Mouse (Mus musculus) neural tube, embryonic 12.5 days (tissue): ENCODE data around the gene Xdh. TPM values are rescaled to one million over a fixed set of nuclear protein-coding genes. Genes with fewer than 3 reads are reported as not detected.
"Not testable (repeated sequence)": the region's sequence is repeated elsewhere in the genome, so short reads cannot be mapped to it uniquely, and the experiment has no call there.

Experiments
- ATAC-seq: fragments of 200-750 bp; cut with Nextera tagmentation; 2 replicates; pipeline ENCODE4 v1.8.0; 2017; ENCODE audit warnings: low read depth, mild to moderate bottlenecking, moderate TSS enrichment, moderate library complexity; ENCODE audit not compliant: low FRiP score
- H3K27ac ChIP-seq: fragments of 300-500 bp; sonication (generic); 2 replicates; pipeline ENCODE4 v1.5.1; 2016
- H3K27me3 ChIP-seq: fragments of 300-500 bp; sonication (generic); replicated peaks from 2 replicates; pipeline ENCODE4 v1.6.1; 2016; ENCODE audit warnings: mild to moderate bottlenecking
- H3K36me3 ChIP-seq: fragments of 300-500 bp; sonication (generic); 2 replicates; pipeline ENCODE4 v1.6.1; 2016; ENCODE audit warnings: mild to moderate bottlenecking
- H3K4me1 ChIP-seq: fragments of 300-500 bp; sonication (generic); 2 replicates; pipeline ENCODE4 v1.6.1; 2016
- H3K4me2 ChIP-seq: fragments of 300-500 bp; sonication (generic); replicated peaks from 2 replicates; pipeline ENCODE4 v1.6.1; 2016; ENCODE audit warnings: mild to moderate bottlenecking
- H3K4me3 ChIP-seq: fragments of 300-500 bp; sonication (generic); 2 replicates; pipeline ENCODE4 v1.5.1; 2016
- H3K9ac ChIP-seq: fragments of 300-500 bp; sonication (generic); 2 replicates; pipeline ENCODE4 v1.6.1; 2016; ENCODE audit warnings: mild to moderate bottlenecking
- H3K9me3 ChIP-seq: fragments of 300-500 bp; sonication (generic); 2 replicates; pipeline ENCODE4 v1.6.1; 2016; ENCODE audit warnings: mild to moderate bottlenecking
- WGBS: fragments of 180-500 bp; shearing (Covaris S2); methylation state at CpG from one replicate; pipeline ENCODE4 v1.1.7; 2016; 5-methylcytosine and 5-hydroxymethylcytosine counted together
- polyA plus RNA-seq: library from polyadenylated mRNA; unstranded; fragments of >200 nt; fragmentation: Nextera tagmentation; extraction: Ambion mirVana; gene quantifications from 2 replicates; pipeline ENCODE4 v1.2.1, GENCODE M21; 2016

Gene Xdh
- polyA plus RNA-seq, 1 experiment from 2014 or later = 0.56 TPM

DNA sequence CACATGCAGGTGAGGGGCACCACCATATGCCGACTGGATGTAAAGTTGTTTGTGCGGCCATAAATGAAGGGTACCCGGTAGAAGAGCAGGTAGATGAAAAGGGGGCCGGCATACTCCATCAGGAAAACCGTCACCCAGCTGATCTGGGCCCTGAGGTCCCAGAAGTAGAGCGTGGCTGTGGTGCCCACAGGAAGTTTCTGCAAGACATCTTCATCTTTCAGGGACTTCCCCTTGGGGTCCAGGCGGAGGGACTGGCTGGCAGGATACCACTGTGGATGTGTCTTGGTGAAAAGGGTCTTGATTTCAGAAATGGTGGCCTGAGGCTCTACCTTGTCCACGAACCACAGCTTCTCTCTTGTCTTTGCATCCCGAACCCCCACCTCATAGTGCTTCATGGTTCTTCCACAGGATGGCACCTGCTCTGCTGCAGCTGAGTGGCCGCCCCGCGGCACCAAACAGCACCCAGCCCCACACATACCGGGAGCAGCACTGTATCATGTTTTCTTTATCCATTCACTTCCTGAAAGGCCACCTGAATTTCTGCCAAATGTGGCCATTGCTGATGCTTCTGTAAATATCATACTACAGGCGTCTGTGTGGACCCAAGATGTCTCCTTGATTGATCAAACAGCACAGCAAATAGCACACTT is 78.9 kb downstream of the Xdh start:
- no peaks in the 10 kb centered on the region for H3K27me3 ChIP-seq
- H3K4me2 ChIP-seq = no peak overlapping the region
- no peak for ATAC-seq
- no peak overlapping the region for H3K9ac ChIP-seq
- WGBS = 92% methylated on average over 14 of the region's 14 CpGs
- no peaks in the 10 kb centered on the region for H3K4me1 ChIP-seq
- no peak overlapping the region for H3K4me3 ChIP-seq
- no peak overlapping the region for H3K27ac ChIP-seq
- no peaks in the 10 kb centered on the region for H3K36me3 ChIP-seq
- H3K9me3 ChIP-seq = no peaks in the 10 kb centered on the region

DNA sequence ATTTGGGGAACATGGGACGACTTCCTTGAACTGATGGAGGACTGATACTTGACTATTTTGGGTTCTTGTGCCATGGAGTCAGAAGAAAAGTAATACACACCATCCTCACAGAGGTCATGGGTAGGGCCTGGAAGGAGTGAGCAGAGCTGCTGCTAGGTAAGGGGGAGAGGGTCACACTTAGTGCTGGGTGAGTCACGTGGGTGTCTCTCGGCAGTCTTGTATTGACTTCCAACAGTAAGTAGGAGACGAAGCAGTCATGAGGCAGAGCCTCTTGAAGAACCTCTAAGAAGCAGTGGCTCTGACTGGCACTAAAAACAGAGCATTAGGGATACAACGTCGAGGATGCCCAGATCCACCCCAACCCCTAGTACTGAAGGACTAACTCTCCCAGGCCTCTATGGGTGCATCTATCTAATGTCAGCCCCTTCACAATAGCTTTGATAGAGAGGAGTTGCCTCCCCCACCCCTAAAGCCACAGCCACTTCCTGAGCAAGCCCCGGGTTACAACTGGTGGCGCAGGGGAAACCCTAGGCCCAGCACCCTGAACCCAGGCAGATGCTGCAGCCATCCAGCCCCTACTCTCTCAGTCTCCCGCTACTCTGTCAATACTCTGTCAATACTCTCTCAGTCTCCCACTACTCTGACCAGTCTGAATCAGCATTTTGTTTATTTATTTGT is 80.8 kb downstream of the Xdh start:
- Histone ChIP-seq H3K4me2 (no peak overlapping the region), H3K4me1 (no peaks in the 10 kb centered on the region), H3K9me3 (no peaks in the 10 kb centered on the region), H3K9ac (no peak overlapping the region), H3K4me3 (no peak overlapping the region), H3K27me3 (no peaks in the 10 kb centered on the region), H3K36me3 (no peaks in the 10 kb centered on the region), H3K27ac (no peak overlapping the region)
- ATAC-seq = no peak
- 93% methylated on average over 9 of the region's 9 CpGs for WGBS

GRCm38 (mm10) chr17:73853717-73854116 is 96.3 kb downstream of the Xdh start:
- no peaks in the 10 kb centered on the region for H3K27me3 ChIP-seq
- no peaks in the 10 kb centered on the region for H3K4me1 ChIP-seq
- H3K4me2 ChIP-seq = no peak overlapping the region
- H3K9me3 ChIP-seq = no peaks in the 10 kb centered on the region
- H3K4me3 ChIP-seq = no peak overlapping the region
- H3K27ac ChIP-seq = no peak overlapping the region
- H3K9ac ChIP-seq = no peak overlapping the region
- no peaks in the 10 kb centered on the region for H3K36me3 ChIP-seq
- ATAC-seq = no peak
- 76% methylated on average over 4 of the region's 4 CpGs for WGBS

- Histone ChIP-seq H3K4me1 (no peaks in the 10 kb centered on the region), H3K4me2 (no peak overlapping the region), H3K4me3 (no peak overlapping the region), H3K27ac (no peak overlapping the region), H3K27me3 (no peaks in the 10 kb centered on the region), H3K9ac (no peak overlapping the region), H3K36me3 (no peaks in the 10 kb centered on the region), H3K9me3 (no peaks in the 10 kb centered on the region)
- 88% methylated on average over 11 of the region's 11 CpGs for WGBS
- ATAC-seq = no peak
These were observed 97.0 kb downstream of the Xdh start for GRCm38 (mm10) chr17:73853041-73853440.

GRCm38 (mm10) chr17:73847399-73847798 is 102.6 kb downstream of the Xdh start:
- no peak for ATAC-seq
- WGBS = 85% methylated on average over 1 of the region's 1 CpGs

GRCm38 (mm10) chr17:73845632-73846031 is 104.4 kb downstream of the Xdh start:
- 79% methylated on average over 3 of the region's 3 CpGs for WGBS
- H3K4me3 ChIP-seq = no peak overlapping the region

More at GRCm38 (mm10) chr17:73847399-73847798, 102.6 kb downstream of the Xdh start:
- Histone ChIP-seq H3K4me3 (no peak overlapping the region), H3K4me1 (no peaks in the 10 kb centered on the region), H3K27me3 (no peaks in the 10 kb centered on the region), H3K9me3 (no peaks in the 10 kb centered on the region), H3K4me2 (no peak overlapping the region), H3K9ac (no peak overlapping the region), H3K36me3 (no peaks in the 10 kb centered on the region), H3K27ac (no peak overlapping the region)

GRCm38 (mm10) chr17:73842963-73843362 is 107.0 kb downstream of the Xdh start:
- H3K9ac ChIP-seq = no peak overlapping the region
- no peak overlapping the region for H3K4me3 ChIP-seq
- H3K4me2 ChIP-seq = no peak overlapping the region
- 94% methylated on average over 1 of the region's 1 CpGs for whole genome bisulfite sequencing
- no peak for ATAC-seq
- H3K4me1 ChIP-seq = no peaks in the 10 kb centered on the region
- no peak overlapping the region for H3K27ac ChIP-seq
- H3K27me3 ChIP-seq = no peaks in the 10 kb centered on the region
- no peaks in the 10 kb centered on the region for H3K36me3 ChIP-seq
- no peaks in the 10 kb centered on the region for H3K9me3 ChIP-seq

More at GRCm38 (mm10) chr17:73845632-73846031, 104.4 kb downstream of the Xdh start:
- H3K27me3 ChIP-seq = no peaks in the 10 kb centered on the region
- no peak for ATAC-seq
- H3K9ac ChIP-seq = no peak overlapping the region
- no peaks in the 10 kb centered on the region for H3K36me3 ChIP-seq
- H3K4me2 ChIP-seq = no peak overlapping the region
- H3K9me3 ChIP-seq = no peaks in the 10 kb centered on the region
- no peaks in the 10 kb centered on the region for H3K4me1 ChIP-seq
- H3K27ac ChIP-seq = no peak overlapping the region

- H3K36me3 ChIP-seq, H3K9me3 ChIP-seq, H3K4me2 ChIP-seq, H3K27ac ChIP-seq, H3K4me1 ChIP-seq, ATAC-seq, H3K4me3 ChIP-seq, H3K9ac ChIP-seq, H3K27me3 ChIP-seq: not testable (repeated sequence)
- WGBS = 64% methylated on average over 1 of the region's 1 CpGs
These were observed 110.1 kb downstream of the Xdh start for GRCm38 (mm10) chr17:73839876-73840275.

GRCm38 (mm10) chr17:73839086-73839835 is 110.7 kb downstream of the Xdh start:
- H3K9ac ChIP-seq = no peak overlapping the region
- no peak overlapping the region for H3K4me2 ChIP-seq
- no peaks in the 10 kb centered on the region for H3K4me1 ChIP-seq
- 68% methylated on average over 3 of the region's 3 CpGs for whole genome bisulfite sequencing
- H3K36me3 ChIP-seq = no peaks in the 10 kb centered on the region
- H3K27ac ChIP-seq = no peak overlapping the region
- no peaks in the 10 kb centered on the region for H3K27me3 ChIP-seq
- H3K4me3 ChIP-seq = no peak overlapping the region
- no peak for ATAC-seq
- H3K9me3 ChIP-seq = no peaks in the 10 kb centered on the region

GRCm38 (mm10) chr17:73837244-73837643 is 112.8 kb downstream of the Xdh start:
- Histone ChIP-seq H3K9me3 (no peaks in the 10 kb centered on the region), H3K9ac (no peak overlapping the region), H3K4me2 (no peak overlapping the region), H3K4me1 (no peaks in the 10 kb centered on the region), H3K36me3 (no peaks in the 10 kb centered on the region), H3K27me3 (no peaks in the 10 kb centered on the region), H3K4me3 (no peak overlapping the region), H3K27ac (no peak overlapping the region)
- 89% methylated on average over 4 of the region's 4 CpGs for WGBS
- no peak for ATAC-seq

- H3K4me2 ChIP-seq = no peak overlapping the region
- H3K36me3 ChIP-seq = no peaks in the 10 kb centered on the region
- no peaks in the 10 kb centered on the region for H3K4me1 ChIP-seq
- H3K27me3 ChIP-seq = no peaks in the 10 kb centered on the region
- no peaks in the 10 kb centered on the region for H3K9me3 ChIP-seq
- H3K27ac ChIP-seq = no peak overlapping the region
- no peak for ATAC-seq
- WGBS = 93% methylated on average over 3 of the region's 3 CpGs
- no peak overlapping the region for H3K9ac ChIP-seq
- no peak overlapping the region for H3K4me3 ChIP-seq
These were observed 113.4 kb downstream of the Xdh start for GRCm38 (mm10) chr17:73836601-73837000.
